9 mouse cellular contexts compared by ENCODE assay signal in the genomic region with DNA sequence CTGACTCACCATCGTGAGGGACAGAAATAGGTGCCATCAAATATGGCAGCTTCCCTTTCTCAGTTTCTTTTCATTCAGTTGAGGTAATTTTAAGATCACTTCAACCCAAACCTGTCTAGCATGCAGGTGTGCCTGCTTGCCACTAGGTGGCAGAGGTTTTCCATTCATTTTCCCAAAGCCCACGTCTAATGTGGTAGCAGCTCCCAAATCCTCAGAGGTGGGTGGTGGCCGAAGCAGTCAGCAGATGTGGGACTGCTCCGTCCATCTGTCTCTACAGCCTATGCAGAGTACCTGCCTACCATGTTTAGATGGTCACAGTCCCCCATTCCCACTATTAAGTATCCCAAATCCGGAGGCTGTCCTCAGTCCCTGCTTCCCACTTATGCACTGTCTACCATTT.
DNase-seq lines count a peak whose midpoint lies in the region; ATAC-seq and TF ChIP-seq lines count a peak whose summit lies in the region.
"Had no signal": no experiment of that assay in that cellular context is flagged by ENCODE, and none has a peak within 500 bp of the region (broad histone marks: within the 10 kb centered on the region; RNA-seq: fewer than 3 reads in every experiment).

No protein-coding gene starts in this region.

- H3K4me1 ChIP-seq in hindbrain, embryonic 12.5 days, result no peaks in the 10 kb centered on the region
- peaks cover 6% of the 10 kb centered on the region for H3K4me1 ChIP-seq in limb, embryonic 10.5 days
- H3K4me1 ChIP-seq in midbrain, postnatal 0 days (ENCODE audit: insufficient read depth, low read length), result no peaks in the 10 kb centered on the region

- H3K4me3 ChIP-seq in hindbrain, embryonic 12.5 days, result no peak overlapping the region
- no peak overlapping the region for H3K4me3 ChIP-seq in limb, embryonic 10.5 days
- no peak overlapping the region for H3K4me3 ChIP-seq in midbrain, postnatal 0 days (ENCODE audit: low read depth, low read length)
- H3K4me3 ChIP-seq: embryonic facial prominence, embryonic 13.5 days had no signal

- H3K27ac ChIP-seq in hindbrain, embryonic 12.5 days, result no peak overlapping the region
- no peak overlapping the region for H3K27ac ChIP-seq in limb, embryonic 10.5 days
- H3K27ac ChIP-seq in midbrain, postnatal 0 days (ENCODE audit: low read depth, low read length), result no peak overlapping the region
- H3K27ac ChIP-seq: embryonic facial prominence, embryonic 13.5 days had no signal

- DNase-seq in left cerebral cortex, adult 18-20 months (ENCODE audit: low spot score in 2 of 2), result peak; percentile 40 to 47
- no peak for DNase-seq in left cerebral cortex, adult 8-10 months (ENCODE audit: low spot score in 2 of 2)
- peak; percentile 78 for DNase-seq in ZHBTc4 (ENCODE audit: low read depth, low spot score)
- peak; percentile 79 for DNase-seq in embryo, embryonic 11 days
- peak; percentile 56 for DNase-seq in limb, embryonic 10.5 days (ENCODE audit: low spot score)
- DNase-seq in midbrain, postnatal 0 days (ENCODE audit: low spot score), result peak; percentile 67
- peak; percentile 35 for DNase-seq in yolk sac, embryonic 10.5 days (ENCODE audit: low spot score)

- no peaks in the 10 kb centered on the region for H3K9me3 ChIP-seq in hindbrain, embryonic 12.5 days (replicated peaks)
- H3K9me3 ChIP-seq in limb, embryonic 10.5 days (replicated peaks), result no peaks in the 10 kb centered on the region
- H3K9me3 ChIP-seq in midbrain, postnatal 0 days (ENCODE audit: low read length), result no peaks in the 10 kb centered on the region
- H3K9me3 ChIP-seq: embryonic facial prominence, embryonic 13.5 days had no signal

- no peak overlapping the region for H3K9ac ChIP-seq in hindbrain, embryonic 12.5 days
- H3K9ac ChIP-seq in midbrain, postnatal 0 days (replicated peaks; ENCODE audit: low read length, poor library complexity, severe bottlenecking), result no peak overlapping the region
- H3K9ac ChIP-seq: embryonic facial prominence, embryonic 13.5 days had no signal

- 0 out of 2 replicates have a peak, but pooled peaks cover 6% of the 10 kb centered on the region for H3K36me3 ChIP-seq in hindbrain, embryonic 12.5 days
- no peaks in the 10 kb centered on the region for H3K36me3 ChIP-seq in limb, embryonic 10.5 days
- H3K36me3 ChIP-seq in midbrain, postnatal 0 days (ENCODE audit: insufficient read depth, low read length), result peaks cover 14% of the 10 kb centered on the region

- no peaks in the 10 kb centered on the region for H3K27me3 ChIP-seq in hindbrain, embryonic 12.5 days
- H3K27me3 ChIP-seq in limb, embryonic 10.5 days (ENCODE audit: low read depth, poor library complexity, severe bottlenecking), result 0 out of 2 replicates have a peak, but pooled peaks cover 7% of the 10 kb centered on the region
- no peaks in the 10 kb centered on the region for H3K27me3 ChIP-seq in midbrain, postnatal 0 days (ENCODE audit: insufficient read depth, low read length)
- H3K27me3 ChIP-seq: embryonic facial prominence, embryonic 13.5 days had no signal

- peak; percentile 73; the same call in 1 of the 2 replicates for ATAC-seq in hindbrain, embryonic 12.5 days (ENCODE audit: low FRiP score)
- peak; percentile 66 for ATAC-seq in midbrain, postnatal 0 days (ENCODE audit: low FRiP score)

- no peak overlapping the region for H3K4me2 ChIP-seq in hindbrain, embryonic 12.5 days (replicated peaks)
- no peak overlapping the region for H3K4me2 ChIP-seq in midbrain, postnatal 0 days (ENCODE audit: low read depth, low read length, poor library complexity, severe bottlenecking)
- H3K4me2 ChIP-seq: embryonic facial prominence, embryonic 13.5 days had no signal

- peak; percentile 98 for TF ChIP-seq CTCF in midbrain, postnatal 0 days (IDR thresholded peaks at IDR 0.05)

- WGBS in hindbrain, embryonic 12.5 days, result 29% methylated on average over 5 of the region's 5 CpGs
- 24% methylated on average over 5 of the region's 5 CpGs for WGBS in limb, embryonic 10.5 days
- WGBS in midbrain, postnatal 0 days, result 24% methylated on average over 5 of the region's 5 CpGs

Comparison
In these comparisons a context has a peak if more than half of its experiments do, and no peak if none do; other contexts are left out.
1. DNase-seq: peak in left cerebral cortex, adult 18-20 months (2 of 2), ZHBTc4 (single experiment), embryo, embryonic 11 days (single experiment), limb, embryonic 10.5 days (single experiment), midbrain, postnatal 0 days (single experiment) and yolk sac, embryonic 10.5 days (single experiment); none in left cerebral cortex, adult 8-10 months (0 of 2).